Mouse (Mus musculus) lung, adult 2 months (tissue): ENCODE measurements at regions not wholly inside any gene's neighbourhood (a gene's known extent, or its start where the extent isn't known, plus 50 kb on each side); places are given as distances from the start of the nearest gene placed in this dataset.

ENCODE experiments used
- CTCF ChIP-seq: fragments of 200-500 bp; IDR thresholded peaks from 2 replicates; pipeline ENCODE4 v1.5.1; 2011; ENCODE audit warnings: mild to moderate bottlenecking, low read length, control low read depth; ENCODE audit not compliant: insufficient read depth
- POLR2A ChIP-seq: fragments of 200-500 bp; IDR thresholded peaks from 2 replicates; pipeline ENCODE4 v1.6.1; 2011; ENCODE audit warnings: low read depth, mild to moderate bottlenecking, control low read depth, low read length, borderline replicate concordance; ENCODE audit errors: extremely low read depth

DNA sequence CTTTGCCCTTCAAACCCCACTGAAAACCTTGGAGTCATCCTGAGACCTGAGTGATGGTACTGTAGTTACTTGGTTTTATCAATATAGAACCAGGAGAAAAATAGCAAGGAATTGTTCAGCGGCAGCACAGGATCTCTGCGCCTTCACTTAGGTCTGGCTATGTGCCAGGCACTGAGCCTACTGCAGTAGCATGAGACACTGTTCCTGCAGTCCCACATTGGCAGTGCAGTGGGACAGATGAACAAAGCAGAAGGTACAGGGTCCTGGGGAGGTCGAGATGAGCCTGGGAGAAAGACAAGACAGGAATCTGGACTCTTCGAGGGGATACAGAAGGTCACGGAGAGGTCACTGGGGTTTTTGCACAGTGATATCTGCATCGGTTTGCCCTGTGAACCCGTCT, 88.5 kb upstream of the 1110032F04Rik start:
- TF ChIP-seq POLR2A = no peak
- TF ChIP-seq CTCF = no peak
